Comparison of ENCODE assay signal across 8 mouse cellular contexts in the genomic region with DNA sequence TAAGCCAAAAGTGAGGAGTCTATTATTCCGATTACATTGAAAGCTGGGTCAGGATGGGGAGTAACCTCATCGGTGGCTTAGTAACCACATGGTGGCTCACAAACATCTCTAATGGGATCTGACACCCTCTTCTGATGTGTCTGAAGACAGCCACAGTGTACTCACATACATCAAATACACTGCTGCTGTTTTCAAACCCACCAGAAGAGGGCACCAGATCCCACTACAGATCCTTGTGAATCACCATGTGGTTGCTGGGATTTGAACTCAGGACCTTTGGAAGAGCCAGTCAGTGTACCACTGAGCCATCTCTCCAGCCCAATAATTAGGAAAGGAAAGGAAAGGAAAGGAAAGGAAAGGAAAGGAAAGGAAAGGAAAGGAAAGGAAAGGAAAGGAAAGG. TPM values are rescaled to one million over a fixed set of nuclear protein-coding genes. Genes with fewer than 3 reads are reported as not detected.
DNase-seq lines count a peak whose midpoint lies in the region; ATAC-seq and TF ChIP-seq lines count a peak whose summit lies in the region.

No protein-coding gene starts in this region.

- H3K9ac ChIP-seq in MEL (ENCODE audit: control insufficient read depth, low read depth, low read length, poor library complexity, severe bottlenecking), result no peak overlapping the region
- H3K9ac ChIP-seq in liver, postnatal 0 days (replicated peaks), result no peak overlapping the region
- H3K9ac ChIP-seq in hindbrain, embryonic 14.5 days, result no peak overlapping the region

- ATAC-seq in liver, postnatal 0 days, result no peak
- ATAC-seq in monocyte, adult 5-6 weeks (replicated peaks; ENCODE audit: insufficient number of reproducible peaks, low FRiP score, low TSS enrichment, poor library complexity, severe bottlenecking), result no peak
- no peak for ATAC-seq in hindbrain, embryonic 14.5 days (ENCODE audit: low FRiP score)

- TF ChIP-seq POLR2A in MEL (IDR thresholded peaks at IDR 0.05; ENCODE audit: control insufficient read depth in 1 of 2, insufficient read depth in 1 of 2, low read depth in 1 of 2, low read length in 2 of 2, poor library complexity in 1 of 2), result no peak
- TF ChIP-seq POLR2A in thymus, adult 2 months (IDR thresholded peaks at IDR 0.05; ENCODE audit: control insufficient read depth, extremely low read depth, insufficient read depth, low read length, poor library complexity), result no peak

- H3K27me3 ChIP-seq in MEL (ENCODE audit: control insufficient read depth in 1 of 2, insufficient read depth in 2 of 2, low read length in 2 of 2), result no peaks in the 10 kb centered on the region
- H3K27me3 ChIP-seq in liver, postnatal 0 days (ENCODE audit: insufficient read depth, low read length), result no peaks in the 10 kb centered on the region
- H3K27me3 ChIP-seq in thymus, adult 2 months (ENCODE audit: control insufficient read depth, insufficient read depth, low read length), result no peaks in the 10 kb centered on the region
- no peaks in the 10 kb centered on the region for H3K27me3 ChIP-seq in hindbrain, embryonic 14.5 days (ENCODE audit: control insufficient read depth, insufficient read depth, low read length)

- peaks cover 63% of the 10 kb centered on the region for H3K79me2 ChIP-seq in MEL (ENCODE audit: control insufficient read depth, insufficient read depth, low read length, poor library complexity)

- no peak overlapping the region for H3K4me3 ChIP-seq in MEL (ENCODE audit: control insufficient read depth in 1 of 2, insufficient read depth in 1 of 2, low read depth in 2 of 2, low read length in 2 of 2)
- no peak overlapping the region for H3K4me3 ChIP-seq in liver, postnatal 0 days (ENCODE audit: low read depth, low read length)
- no peak overlapping the region for H3K4me3 ChIP-seq in thymus, adult 2 months (ENCODE audit: control insufficient read depth, insufficient read depth, low read length)
- no peak overlapping the region for H3K4me3 ChIP-seq in hindbrain, embryonic 14.5 days (replicated peaks; ENCODE audit: low read length)

- no peak overlapping the region for H3K27ac ChIP-seq in MEL (ENCODE audit: control insufficient read depth, low read depth, low read length)
- H3K27ac ChIP-seq in liver, postnatal 0 days (ENCODE audit: low read depth), result no peak overlapping the region
- H3K27ac ChIP-seq in thymus, adult 2 months (ENCODE audit: control insufficient read depth, insufficient read depth, low read length), result no peak overlapping the region
- H3K27ac ChIP-seq in hindbrain, embryonic 14.5 days, result no peak overlapping the region

- no peaks in the 10 kb centered on the region; a peak in 1 of 4 replicates for H3K4me1 ChIP-seq in MEL (ENCODE audit: control insufficient read depth in 1 of 2, insufficient read depth in 2 of 2, low read length in 2 of 2)
- no peaks in the 10 kb centered on the region; the same call in 1 of the 2 replicates for H3K4me1 ChIP-seq in liver, postnatal 0 days (ENCODE audit: insufficient read depth)
- peaks cover 5% of the 10 kb centered on the region for H3K4me1 ChIP-seq in thymus, adult 2 months (replicated peaks; ENCODE audit: control insufficient read depth, insufficient read depth, low read length)
- no peaks in the 10 kb centered on the region; the same call in 1 of the 2 replicates for H3K4me1 ChIP-seq in hindbrain, embryonic 14.5 days (replicated peaks; ENCODE audit: control insufficient read depth, insufficient read depth, low read length)

- H3K9me3 ChIP-seq in MEL (replicated peaks; ENCODE audit: insufficient read depth, low read length), result no peaks in the 10 kb centered on the region
- H3K9me3 ChIP-seq in liver, postnatal 0 days (ENCODE audit: low read length), result no peaks in the 10 kb centered on the region
- no peaks in the 10 kb centered on the region for H3K9me3 ChIP-seq in hindbrain, embryonic 14.5 days (ENCODE audit: control insufficient read depth, low read length)

- peaks cover 0 to 5% of the 10 kb centered on the region in 2 experiments; a peak in 2 of 4 replicates for H3K36me3 ChIP-seq in MEL (ENCODE audit: control insufficient read depth in 1 of 2, insufficient read depth in 2 of 2, low read length in 2 of 2)
- H3K36me3 ChIP-seq in liver, postnatal 0 days (replicated peaks; ENCODE audit: insufficient read depth, low read length), result no peaks in the 10 kb centered on the region
- H3K36me3 ChIP-seq in thymus, adult 2 months (ENCODE audit: control insufficient read depth, insufficient read depth, low read length), result no peaks in the 10 kb centered on the region
- no peaks in the 10 kb centered on the region; the same call in 1 of the 2 replicates for H3K36me3 ChIP-seq in hindbrain, embryonic 14.5 days (replicated peaks; ENCODE audit: control insufficient read depth, insufficient read depth)

- WGBS in liver, postnatal 0 days (ENCODE audit: insufficient replicate concordance), result 68% methylated on average over 2 of the region's 2 CpGs
- WGBS in thymus, adult 2 months, result 58% methylated on average over 2 of the region's 2 CpGs
- WGBS in hindbrain, embryonic 14.5 days, result 91% methylated on average over 2 of the region's 2 CpGs

- peak; percentile 19 to 36 (median 35); a peak in 3 of 6 replicates for TF ChIP-seq CTCF in MEL (IDR thresholded peaks at IDR 0.05 in 2 of 3, conservative IDR thresholded peaks at IDR 0.05 in 1 of 3; ENCODE audit: control insufficient read depth in 1 of 3, insufficient read depth in 1 of 3, low read depth in 2 of 3, low read length in 3 of 3, poor library complexity in 1 of 3, severe bottlenecking in 1 of 3)
- TF ChIP-seq CTCF in liver, postnatal 0 days (IDR thresholded peaks at IDR 0.05; ENCODE audit: low read depth), result peak; percentile 69
- TF ChIP-seq CTCF in thymus, adult 2 months (IDR thresholded peaks at IDR 0.05; ENCODE audit: borderline replicate concordance, control insufficient read depth, extremely low read depth, insufficient read depth, low read length, poor library complexity), result no peak

- no peak for TF ChIP-seq RAD21 in MEL (IDR thresholded peaks at IDR 0.05; ENCODE audit: low read depth, low read length)

- peak; percentile 46 for DNase-seq in heart, postnatal 4 days
- DNase-seq in heart, adult 11 months, result no peak
- DNase-seq in 416B (ENCODE audit: low read depth), result peak; percentile 57
- peak; percentile 56 for DNase-seq in MEL (ENCODE audit: low read depth, low spot score)
- peak; percentile 44 for DNase-seq in liver, postnatal 0 days
- peak; percentile 49 for DNase-seq in thymus, adult 2 months
- DNase-seq in hindbrain, embryonic 14.5 days (ENCODE audit: low spot score), result no peak

- no peak for TF ChIP-seq EP300 in MEL (IDR thresholded peaks at IDR 0.05; ENCODE audit: low read depth in 1 of 2, low read length in 2 of 2)
- no peak for TF ChIP-seq EP300 in liver, postnatal 0 days (IDR thresholded peaks at IDR 0.05; ENCODE audit: low read depth)

- H3K4me2 ChIP-seq in liver, postnatal 0 days (ENCODE audit: low read depth, low read length), result no peak overlapping the region
- H3K4me2 ChIP-seq in hindbrain, embryonic 14.5 days (replicated peaks), result no peak overlapping the region

TF ChIP-seq in MEL, 35 proteins besides CTCF, POLR2A, EP300 and RAD21:
- TF ChIP-seq CHD1 (IDR thresholded peaks at IDR 0.05; ENCODE audit: low read depth, low read length) (no peak), POLR2AphosphoS5 (IDR thresholded peaks at IDR 0.05; ENCODE audit: borderline replicate concordance, low read depth, low read length) (no peak), MXI1 (IDR thresholded peaks at IDR 0.05; ENCODE audit: low read depth, low read length) (no peak), E2F4 (IDR thresholded peaks at IDR 0.05; ENCODE audit: borderline replicate concordance, low read depth, low read length) (no peak), GABPA (IDR thresholded peaks at IDR 0.05; ENCODE audit: low read depth, low read length) (no peak), BHLHE40 (IDR thresholded peaks at IDR 0.05; ENCODE audit: borderline replicate concordance, low read depth, low read length) (no peak), TCF12 (IDR thresholded peaks at IDR 0.05; ENCODE audit: low read depth, low read length) (no peak), GATA1 (IDR thresholded peaks at IDR 0.05; ENCODE audit: low read depth, low read length) (no peak), POLR2AphosphoS2 (IDR thresholded peaks at IDR 0.05; ENCODE audit: low read length) (no peak), NRF1 (IDR thresholded peaks at IDR 0.05; ENCODE audit: insufficient read depth, low read depth, low read length, poor library complexity, severe bottlenecking) (no peak), ETS1 (IDR thresholded peaks at IDR 0.05; ENCODE audit: low read depth, low read length) (no peak), TAL1 (IDR thresholded peaks at IDR 0.05; ENCODE audit: low read length) (no peak), HCFC1 (IDR thresholded peaks at IDR 0.05; ENCODE audit: low read depth, low read length) (no peak), RCOR1 (IDR thresholded peaks at IDR 0.05; ENCODE audit: low read depth, low read length) (no peak), UBTF (IDR thresholded peaks at IDR 0.05; ENCODE audit: borderline replicate concordance, insufficient read depth, low read depth, low read length) (no peak), TBP (IDR thresholded peaks at IDR 0.05; ENCODE audit: low read depth, low read length) (no peak), ZC3H11A (IDR thresholded peaks at IDR 0.05; ENCODE audit: low read depth, low read length) (no peak), USF2 (IDR thresholded peaks at IDR 0.05; ENCODE audit: borderline replicate concordance in 1 of 2, insufficient read depth in 1 of 2, low read depth in 1 of 2, low read length in 2 of 2) (no peak), SIN3A (IDR thresholded peaks at IDR 0.05; ENCODE audit: low read length) (no peak)

RNA-seq across cellular contexts. Expression of a gene that starts 7.8 kb away (rescaled TPM):
- total RNA-seq in heart, postnatal 4 days (2021), result 100 to 1,000 TPM; 121 to 122 TPM
- 45.8 and 46.9 TPM in 2 replicates for total RNA-seq in MEL (2012; rRNA removed)
- polyA plus RNA-seq in MEL (2012; ENCODE audit: insufficient read depth in 1 of 2, insufficient read length in 2 of 2, low read depth in 1 of 2, low replicate concordance in 2 of 2, missing spikeins in 1 of 2), result 100 to 1,000 TPM in 1 of 2 experiments, 10 to 100 TPM in 1; 44.4 to 379 TPM
- 30.4 and 35.0 TPM in 2 replicates for polyA plus RNA-seq in liver, postnatal 0 days (2015; fragmentation: Nextera tagmentation; extraction: Ambion mirVana)
- polyA plus RNA-seq in thymus, adult 2 months (2012; rRNA removed), result 104 and 131 TPM in 2 replicates
- total RNA-seq in monocyte, adult 5-6 weeks (2017), result 260 to 491 TPM (median 321 TPM) in 3 replicates
- polyA plus RNA-seq in hindbrain, embryonic 14.5 days (2014; fragmentation: Nextera tagmentation; extraction: Ambion mirVana), result 220 and 229 TPM in 2 replicates

Comparison
In these comparisons a context has a peak if more than half of its experiments do, and no peak if none do; other contexts are left out.
1. DNase-seq: peak in heart, postnatal 4 days (single experiment), 416B (single experiment), MEL (single experiment), liver, postnatal 0 days (single experiment) and thymus, adult 2 months (single experiment); none in heart, adult 11 months (single experiment) and hindbrain, embryonic 14.5 days (single experiment).